Mouse (Mus musculus) embryonic facial prominence, embryonic 10.5 days (tissue): ENCODE measurements at regions not wholly inside any gene's neighbourhood (a gene's known extent, or its start where the extent isn't known, plus 50 kb on each side); places are given as distances from the start of the nearest gene placed in this dataset.
A peak's percentile ranks its signal among the peaks of the same experiment; 100 is the strongest.

ENCODE experiments used
- DNase-seq: peaks from one replicate; pipeline ENCODE4 v3.0.0-alpha.2; 2017; ENCODE audit warnings: low spot score
- H3K27ac ChIP-seq: fragments of 300-500 bp; sonication (generic); replicated peaks from 2 replicates; pipeline ENCODE4 v1.5.1; 2016; ENCODE audit warnings: mild to moderate bottlenecking
- H3K27me3 ChIP-seq: fragments of 300-500 bp; sonication (generic); replicated peaks from 2 replicates; pipeline ENCODE4 v1.6.1; 2016; ENCODE audit warnings: low read depth, mild to moderate bottlenecking; ENCODE audit not compliant: poor library complexity, severe bottlenecking
- H3K36me3 ChIP-seq: fragments of 300-500 bp; sonication (generic); replicated peaks from 2 replicates; pipeline ENCODE4 v1.6.1; 2016; ENCODE audit warnings: mild to moderate bottlenecking, moderate library complexity
- H3K4me1 ChIP-seq: fragments of 300-500 bp; sonication (generic); 2 replicates; pipeline ENCODE4 v1.6.1; 2016
- H3K4me3 ChIP-seq: fragments of 300-500 bp; sonication (generic); 2 replicates; pipeline ENCODE4 v1.5.1; 2016; ENCODE audit warnings: mild to moderate bottlenecking, moderate library complexity
- H3K9me3 ChIP-seq: fragments of 300-500 bp; sonication (generic); 2 replicates; pipeline ENCODE4 v1.6.1; 2016; ENCODE audit warnings: mild to moderate bottlenecking
- WGBS: fragments of 180-500 bp; shearing (Covaris S2); methylation state at CpG from one replicate; pipeline ENCODE4 v1.1.7; 2016; 5-methylcytosine and 5-hydroxymethylcytosine counted together

- H3K4me1 ChIP-seq: peaks cover 52% of the 10 kb centered on the region
- no peaks in the 10 kb centered on the region for H3K36me3 ChIP-seq
- 73% methylated on average over 6 of the region's 6 CpGs for WGBS
- no peaks in the 10 kb centered on the region for H3K9me3 ChIP-seq
- H3K27ac ChIP-seq: peak overlapping the region; percentile 70
- no peak overlapping the region for H3K4me3 ChIP-seq
- H3K27me3 ChIP-seq: no peaks in the 10 kb centered on the region
- DNase-seq: no peak
Measured at GRCm38 (mm10) chr9:30521556-30522240, 94.8 kb downstream of the Snx19 start.

- DNase-seq: peak; percentile 88
- WGBS: 30% methylated on average over 9 of the region's 9 CpGs
- no peaks in the 10 kb centered on the region for H3K9me3 ChIP-seq
- H3K36me3 ChIP-seq: no peaks in the 10 kb centered on the region
- H3K27ac ChIP-seq: peak overlapping the region; percentile 57; the same call in 1 of the 2 replicates
- no peak overlapping the region for H3K4me3 ChIP-seq
- H3K4me1 ChIP-seq: peaks cover 56% of the 10 kb centered on the region
- no peaks in the 10 kb centered on the region for H3K27me3 ChIP-seq
Measured at GRCm38 (mm10) chr9:30520853-30521439, 94.0 kb downstream of the Snx19 start.

- Histone ChIP-seq H3K27ac (no peak overlapping the region; the same call in 1 of the 2 replicates), H3K27me3 (no peaks in the 10 kb centered on the region), H3K4me1 (peaks cover 54% of the 10 kb centered on the region), H3K36me3 (no peaks in the 10 kb centered on the region), H3K4me3 (no peak overlapping the region), H3K9me3 (no peaks in the 10 kb centered on the region)
- DNase-seq: no peak
- WGBS: 40% methylated on average over 1 of the region's 1 CpGs
Measured at GRCm38 (mm10) chr9:30520116-30520515, 93.2 kb downstream of the Snx19 start.

GRCm38 (mm10) chr9:30519231-30519630 lies 92.3 kb downstream of the Snx19 start:
- 88% methylated on average over 1 of the region's 1 CpGs for WGBS
- no peak overlapping the region for H3K4me3 ChIP-seq
- no peaks in the 10 kb centered on the region for H3K36me3 ChIP-seq
- DNase-seq: peak; percentile 5
- no peaks in the 10 kb centered on the region for H3K27me3 ChIP-seq
- no peak overlapping the region for H3K27ac ChIP-seq
- no peaks in the 10 kb centered on the region for H3K9me3 ChIP-seq
- peaks cover 46% of the 10 kb centered on the region for H3K4me1 ChIP-seq
